27 mouse cellular contexts compared by ENCODE assay signal in the genomic region with DNA sequence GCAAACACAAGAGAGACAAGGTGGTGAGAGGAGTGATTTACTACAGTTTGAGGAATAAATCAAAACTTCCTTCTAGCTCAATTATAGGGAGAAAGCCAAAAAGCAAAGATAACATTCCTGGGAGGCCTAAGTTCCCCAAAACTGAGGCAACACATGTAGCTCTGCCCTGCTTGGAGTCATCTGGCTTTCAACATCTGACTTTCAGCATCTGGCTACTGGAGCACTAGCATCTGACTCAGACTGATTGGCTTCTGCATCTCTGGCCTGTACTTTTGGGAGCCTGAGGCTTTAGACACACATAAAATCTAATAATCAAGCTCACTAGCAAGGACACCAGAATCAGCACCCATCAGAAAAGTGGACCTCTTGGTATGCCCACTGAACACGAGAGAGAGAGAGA.
DNase-seq lines count a peak whose midpoint lies in the region; ATAC-seq and TF ChIP-seq lines count a peak whose summit lies in the region.
"Had no signal": no experiment of that assay in that cellular context is flagged by ENCODE, and none has a peak within 500 bp of the region (broad histone marks: within the 10 kb centered on the region; RNA-seq: fewer than 3 reads in every experiment).

No protein-coding gene starts in this region.

- H3K4me2 ChIP-seq in heart, embryonic 12.5 days = no peak overlapping the region
- no peak overlapping the region for H3K4me2 ChIP-seq in heart, embryonic 15.5 days
- H3K4me2 ChIP-seq: embryonic facial prominence, embryonic 12.5 days; embryonic facial prominence, embryonic 15.5 days; forebrain, embryonic 13.5 days; hindbrain, embryonic 14.5 days had no signal

- H3K4me3 ChIP-seq in heart, embryonic 12.5 days = no peak overlapping the region
- no peak overlapping the region for H3K4me3 ChIP-seq in heart, embryonic 15.5 days
- no peak overlapping the region for H3K4me3 ChIP-seq in heart, adult 2 months
- H3K4me3 ChIP-seq: embryonic facial prominence, embryonic 12.5 days; embryonic facial prominence, embryonic 15.5 days; erythroblast, embryonic 14.5 days; forebrain, embryonic 10.5 days; forebrain, embryonic 13.5 days had no signal

- 33% methylated on average over 1 of the region's 1 CpGs for WGBS in heart, embryonic 12.5 days
- 43% methylated on average over 1 of the region's 1 CpGs for WGBS in heart, embryonic 15.5 days
- WGBS in heart, adult 2 months = 67% methylated on average over 1 of the region's 1 CpGs

- no peaks in the 10 kb centered on the region for H3K9me3 ChIP-seq in heart, embryonic 12.5 days (replicated peaks)
- no peaks in the 10 kb centered on the region for H3K9me3 ChIP-seq in heart, embryonic 15.5 days (replicated peaks)
- H3K9me3 ChIP-seq: embryonic facial prominence, embryonic 12.5 days; embryonic facial prominence, embryonic 15.5 days; forebrain, embryonic 10.5 days; forebrain, embryonic 13.5 days had no signal

- H3K79me2 ChIP-seq in heart, adult 2 months (replicated peaks; ENCODE audit: control insufficient read depth, insufficient read depth, low read length) = no peaks in the 10 kb centered on the region

- no peak for TF ChIP-seq CTCF in heart, adult 2 months (IDR thresholded peaks at IDR 0.05)

- no peak for ATAC-seq in heart, embryonic 12.5 days (ENCODE audit: insufficient number of reproducible peaks, low FRiP score)
- peak; percentile 47; the same call in 1 of the 2 replicates for ATAC-seq in heart, embryonic 15.5 days (replicated peaks; ENCODE audit: insufficient number of reproducible peaks, insufficient read depth, low FRiP score, low read depth)
- ATAC-seq: CD4-positive, CD25-positive, alpha-beta regulatory T cell, adult 4 months; forebrain, embryonic 13.5 days; forebrain, embryonic 16.5 days; hindbrain, postnatal 0 days; inflammation-experienced regulatory T-cells, adult 6 months; intestine, embryonic 16.5 days had no signal

- TF ChIP-seq POLR2A in heart, adult 2 months (IDR thresholded peaks at IDR 0.05; ENCODE audit: insufficient read depth, low read depth, low read length) = no peak

- H3K36me3 ChIP-seq in heart, embryonic 12.5 days = no peaks in the 10 kb centered on the region
- no peaks in the 10 kb centered on the region for H3K36me3 ChIP-seq in heart, embryonic 15.5 days
- no peaks in the 10 kb centered on the region for H3K36me3 ChIP-seq in heart, adult 2 months (ENCODE audit: control insufficient read depth, insufficient read depth, low read length)
- H3K36me3 ChIP-seq: embryonic facial prominence, embryonic 12.5 days; embryonic facial prominence, embryonic 15.5 days; forebrain, embryonic 10.5 days had no signal

- no peak overlapping the region for H3K9ac ChIP-seq in heart, embryonic 12.5 days
- no peak overlapping the region for H3K9ac ChIP-seq in heart, embryonic 15.5 days
- H3K9ac ChIP-seq in heart, adult 2 months (ENCODE audit: low read depth, low read length) = no peak overlapping the region
- H3K9ac ChIP-seq: embryonic facial prominence, embryonic 12.5 days; embryonic facial prominence, embryonic 15.5 days; forebrain, embryonic 13.5 days; hindbrain, embryonic 14.5 days had no signal

- peaks cover 5% of the 10 kb centered on the region; the same call in 1 of the 2 replicates for H3K4me1 ChIP-seq in heart, embryonic 12.5 days (replicated peaks)
- 0 out of 2 replicates have a peak, but pooled peaks cover 2% of the 10 kb centered on the region for H3K4me1 ChIP-seq in heart, embryonic 15.5 days (replicated peaks)
- peaks cover 3% of the 10 kb centered on the region; the same call in 1 of the 2 replicates for H3K4me1 ChIP-seq in heart, adult 2 months (ENCODE audit: control insufficient read depth, insufficient read depth, low read length)
- H3K4me1 ChIP-seq: embryonic facial prominence, embryonic 12.5 days had no signal

- TF ChIP-seq EP300 in heart, adult 2 months (IDR thresholded peaks at IDR 0.05; ENCODE audit: insufficient read depth, low read depth, low read length) = no peak

- peaks cover 16% of the 10 kb centered on the region for H3K27me3 ChIP-seq in heart, embryonic 12.5 days (replicated peaks)
- H3K27me3 ChIP-seq in heart, embryonic 15.5 days = peaks cover 17% of the 10 kb centered on the region; the same call in 1 of the 2 replicates
- H3K27me3 ChIP-seq in heart, adult 2 months (ENCODE audit: control insufficient read depth, insufficient read depth, low read length) = no peaks in the 10 kb centered on the region

- no peak overlapping the region for H3K27ac ChIP-seq in heart, embryonic 12.5 days (ENCODE audit: poor library complexity, severe bottlenecking)
- no peak overlapping the region for H3K27ac ChIP-seq in heart, embryonic 15.5 days
- no peak overlapping the region for H3K27ac ChIP-seq in heart, adult 2 months
- H3K27ac ChIP-seq: embryonic facial prominence, embryonic 12.5 days; embryonic facial prominence, embryonic 15.5 days; forebrain, embryonic 10.5 days; forebrain, embryonic 13.5 days; hindbrain, embryonic 14.5 days; hindbrain, postnatal 0 days had no signal

- DNase-seq in heart, adult 18-20 months = peak; percentile 5 to 36
- DNase-seq in heart, adult 2 months = no peak
- peak; percentile 9 for DNase-seq in 3T3-L1 (ENCODE audit: low read depth, low spot score)
- peak; percentile 77 for DNase-seq in fibroblast of lung, adult 2 months (ENCODE audit: low read depth)
- no peak for DNase-seq in kidney, adult 9 months
- DNase-seq: adrenal gland, adult 2 months; adrenal gland, postnatal 14 days; cerebellum, adult 11 months; cerebellum, adult 2 months; cerebellum, adult 9-11 months; cerebellum, postnatal 25 days; gastrocnemius, postnatal 10 days; gastrocnemius, postnatal 36 days; kidney, adult 18-20 months had no signal

- intact Hi-C loops in heart, adult 2 months (cut with DNase I) = no loop called here

Comparison
In these comparisons a context has a peak if more than half of its experiments do, and no peak if none do; other contexts are left out.
1. DNase-seq: peak in heart, adult 18-20 months (2 of 2), 3T3-L1 (single experiment) and fibroblast of lung, adult 2 months (single experiment); none in heart, adult 2 months (0 of 2) and kidney, adult 9 months (single experiment).